Mouse (Mus musculus) midbrain, embryonic 12.5 days (tissue): Measurements from ENCODE around the gene Cyb561. TPM values are rescaled to one million over a fixed set of nuclear protein-coding genes. Genes with fewer than 3 reads are reported as not detected.

Experiments
- ATAC-seq: fragments of 200-750 bp; cut with Nextera tagmentation; 2 replicates; pipeline ENCODE4 v1.8.0; 2017; ENCODE audit warnings: low read depth, moderate TSS enrichment, moderate library complexity; ENCODE audit not compliant: low FRiP score
- H3K27ac ChIP-seq: fragments of 300-500 bp; sonication (generic); replicated peaks from 2 replicates; pipeline ENCODE4 v1.5.1; 2016; ENCODE audit warnings: mild to moderate bottlenecking
- H3K27me3 ChIP-seq: fragments of 300-500 bp; sonication (generic); 2 replicates; pipeline ENCODE4 v1.6.1; 2016; ENCODE audit warnings: mild to moderate bottlenecking
- H3K36me3 ChIP-seq: fragments of 300-500 bp; sonication (generic); 2 replicates; pipeline ENCODE4 v1.6.1; 2016
- H3K4me1 ChIP-seq: fragments of 300-500 bp; sonication (generic); 2 replicates; pipeline ENCODE4 v1.6.1; 2016
- H3K4me2 ChIP-seq: fragments of 300-500 bp; sonication (generic); replicated peaks from 2 replicates; pipeline ENCODE4 v1.6.1; 2016; ENCODE audit warnings: mild to moderate bottlenecking, moderate library complexity
- H3K4me3 ChIP-seq: fragments of 300-500 bp; sonication (generic); 2 replicates; pipeline ENCODE4 v1.5.1; 2016; ENCODE audit warnings: mild to moderate bottlenecking
- H3K9ac ChIP-seq: fragments of 300-500 bp; sonication (generic); replicated peaks from 2 replicates; pipeline ENCODE4 v1.6.1; 2016; ENCODE audit warnings: mild to moderate bottlenecking, moderate library complexity
- H3K9me3 ChIP-seq: fragments of 300-500 bp; sonication (generic); 2 replicates; pipeline ENCODE4 v1.6.1; 2016; ENCODE audit warnings: mild to moderate bottlenecking
- WGBS: fragments of 180-500 bp; shearing (Covaris S2); methylation state at CpG from one replicate; pipeline ENCODE4 v1.1.7; 2016; 5-methylcytosine and 5-hydroxymethylcytosine counted together
- polyA plus RNA-seq: library from polyadenylated mRNA; unstranded; fragments of >200 nt; fragmentation: Nextera tagmentation; extraction: Ambion mirVana; gene quantifications from 2 replicates; pipeline ENCODE4 v1.2.1, GENCODE M21; 2016

Cyb561 gene
- polyA plus RNA-seq, 1 experiment from 2014 or later: 13.2 TPM

- Histone ChIP-seq H3K9ac (0 out of 2 replicates have a peak overlapping the region, but pooled peaks have one; percentile 7), H3K4me1 (peaks cover 6% of the 10 kb centered on the region; the same call in 1 of the 2 replicates), H3K4me3 (no peak overlapping the region), H3K9me3 (no peaks in the 10 kb centered on the region), H3K27ac (peak overlapping the region; percentile 52; the same call in 1 of the 2 replicates), H3K27me3 (peaks cover 15% of the 10 kb centered on the region; the same call in 1 of the 2 replicates), H3K4me2 (no peak overlapping the region), H3K36me3 (no peaks in the 10 kb centered on the region)
- ATAC-seq: no peak; the same call in 1 of the 2 replicates
- 37% methylated on average over 6 of the region's 6 CpGs for WGBS
Measured at GRCm38 (mm10) chr11:105934816-105935215, 18.3 kb downstream of the Cyb561 start.

DNA sequence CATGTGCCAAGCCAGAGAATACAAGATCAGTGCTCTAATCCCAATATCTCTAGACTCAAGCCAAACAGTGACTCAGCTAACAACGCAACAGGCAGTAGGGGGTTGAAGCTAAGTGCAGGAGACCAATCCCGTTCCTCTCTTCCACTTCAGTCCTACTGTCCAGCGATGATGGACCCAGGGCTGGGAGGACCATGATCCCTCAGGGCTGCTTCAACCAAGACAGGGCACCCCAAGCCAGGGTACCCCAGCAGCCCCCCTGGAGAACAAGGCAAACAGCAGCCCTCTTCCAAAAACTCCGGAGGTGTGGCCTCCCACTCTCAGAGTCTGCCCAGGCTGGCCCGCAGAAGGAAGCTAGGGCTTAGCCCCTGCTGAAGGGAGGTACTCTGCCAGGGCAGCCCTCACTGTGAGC is 18.8 kb downstream of the Cyb561 start:
- no peak for ATAC-seq
- Histone ChIP-seq H3K27ac (0 out of 2 replicates have a peak overlapping the region, but pooled peaks have one; percentile 52), H3K4me3 (no peak overlapping the region), H3K9me3 (no peaks in the 10 kb centered on the region), H3K9ac (no peak overlapping the region), H3K4me1 (peaks cover 6% of the 10 kb centered on the region; the same call in 1 of the 2 replicates), H3K27me3 (peaks cover 10% of the 10 kb centered on the region; the same call in 1 of the 2 replicates), H3K36me3 (no peaks in the 10 kb centered on the region), H3K4me2 (no peak overlapping the region)
- WGBS: 70% methylated on average over 5 of the region's 5 CpGs

DNA sequence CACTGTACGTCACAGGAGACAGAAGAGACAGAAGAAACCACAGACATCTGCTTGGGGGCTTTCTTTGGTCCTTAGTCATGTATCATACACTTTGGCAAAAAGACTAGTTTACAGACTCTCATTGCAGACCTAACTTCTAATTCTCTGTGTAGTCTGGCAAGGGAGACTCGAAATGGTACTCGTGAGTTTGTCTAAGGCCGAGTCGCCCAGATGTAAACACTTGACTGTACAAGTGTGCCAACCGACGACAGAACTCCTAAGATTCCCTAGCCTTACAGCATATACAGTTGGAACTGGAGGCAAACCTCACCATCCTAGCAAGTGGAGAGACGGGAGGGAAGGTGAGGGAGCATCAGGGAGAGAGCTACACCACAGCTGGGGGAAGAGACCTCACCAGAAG is 19.4 kb downstream of the Cyb561 start:
- no peak overlapping the region for H3K9ac ChIP-seq
- WGBS: 88% methylated on average over 8 of the region's 8 CpGs
- H3K36me3 ChIP-seq: no peaks in the 10 kb centered on the region
- H3K27me3 ChIP-seq: 0 out of 2 replicates have a peak, but pooled peaks cover 10% of the 10 kb centered on the region
- no peak overlapping the region for H3K27ac ChIP-seq
- no peaks in the 10 kb centered on the region for H3K9me3 ChIP-seq
- H3K4me2 ChIP-seq: no peak overlapping the region
- ATAC-seq: no peak
- peaks cover 6% of the 10 kb centered on the region; the same call in 1 of the 2 replicates for H3K4me1 ChIP-seq
- H3K4me3 ChIP-seq: no peak overlapping the region

DNA sequence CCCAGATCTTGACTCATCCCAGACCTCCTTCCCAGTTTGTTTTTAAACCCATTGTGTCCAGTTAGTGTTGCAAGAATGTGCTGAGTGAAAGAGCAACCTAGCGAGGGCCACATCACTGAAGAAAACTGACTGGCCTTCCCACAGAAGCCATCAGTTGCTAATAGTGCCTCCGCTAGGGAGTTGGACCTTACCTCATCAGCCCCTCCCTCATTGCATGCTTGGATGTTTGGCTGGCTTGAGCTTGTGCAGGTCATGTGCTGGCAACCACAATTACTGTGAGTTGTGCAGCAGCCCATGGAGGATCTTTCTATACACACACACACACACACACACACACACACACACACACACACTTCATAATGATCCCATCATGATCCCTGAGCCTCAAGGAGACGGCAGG is 21.8 kb downstream of the Cyb561 start:
- H3K4me2 ChIP-seq: no peak overlapping the region
- no peaks in the 10 kb centered on the region for H3K9me3 ChIP-seq
- no peak overlapping the region for H3K9ac ChIP-seq
- no peak overlapping the region for H3K4me3 ChIP-seq
- H3K4me1 ChIP-seq: peaks cover 13% of the 10 kb centered on the region; the same call in 1 of the 2 replicates
- 0 out of 2 replicates have a peak, but pooled peaks cover 6% of the 10 kb centered on the region for H3K27me3 ChIP-seq
- H3K36me3 ChIP-seq: no peaks in the 10 kb centered on the region
- ATAC-seq: no peak
- H3K27ac ChIP-seq: no peak overlapping the region
- 82% methylated on average over 3 of the region's 3 CpGs for WGBS

DNA sequence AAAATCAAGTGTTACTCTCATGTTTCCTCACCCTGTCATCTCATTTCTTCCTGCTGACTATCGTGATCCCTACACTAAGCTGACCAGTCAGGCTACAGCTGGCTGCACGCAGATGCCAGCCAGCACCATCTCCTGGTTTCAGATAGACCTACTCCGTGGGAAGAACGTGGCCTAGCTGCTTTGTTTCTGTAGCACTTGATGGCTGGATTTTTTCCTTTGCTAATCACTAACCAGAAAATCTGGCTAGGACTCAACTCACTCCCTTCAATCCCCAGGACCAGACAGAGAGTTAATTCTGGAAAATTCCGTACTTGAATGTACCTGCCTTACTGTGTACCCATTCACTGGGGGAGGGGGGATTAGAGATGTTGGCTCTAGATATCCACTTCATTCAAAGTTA is 25.0 kb downstream of the Cyb561 start:
- peaks cover 3% of the 10 kb centered on the region; the same call in 1 of the 2 replicates for H3K36me3 ChIP-seq
- WGBS: 62% methylated on average over 5 of the region's 5 CpGs
- no peak overlapping the region for H3K9ac ChIP-seq
- H3K4me3 ChIP-seq: no peak overlapping the region
- no peak overlapping the region for H3K27ac ChIP-seq
- H3K4me2 ChIP-seq: no peak overlapping the region
- H3K27me3 ChIP-seq: no peaks in the 10 kb centered on the region
- ATAC-seq: no peak
- H3K9me3 ChIP-seq: no peaks in the 10 kb centered on the region
- peaks cover 6% of the 10 kb centered on the region; the same call in 1 of the 2 replicates for H3K4me1 ChIP-seq

DNA sequence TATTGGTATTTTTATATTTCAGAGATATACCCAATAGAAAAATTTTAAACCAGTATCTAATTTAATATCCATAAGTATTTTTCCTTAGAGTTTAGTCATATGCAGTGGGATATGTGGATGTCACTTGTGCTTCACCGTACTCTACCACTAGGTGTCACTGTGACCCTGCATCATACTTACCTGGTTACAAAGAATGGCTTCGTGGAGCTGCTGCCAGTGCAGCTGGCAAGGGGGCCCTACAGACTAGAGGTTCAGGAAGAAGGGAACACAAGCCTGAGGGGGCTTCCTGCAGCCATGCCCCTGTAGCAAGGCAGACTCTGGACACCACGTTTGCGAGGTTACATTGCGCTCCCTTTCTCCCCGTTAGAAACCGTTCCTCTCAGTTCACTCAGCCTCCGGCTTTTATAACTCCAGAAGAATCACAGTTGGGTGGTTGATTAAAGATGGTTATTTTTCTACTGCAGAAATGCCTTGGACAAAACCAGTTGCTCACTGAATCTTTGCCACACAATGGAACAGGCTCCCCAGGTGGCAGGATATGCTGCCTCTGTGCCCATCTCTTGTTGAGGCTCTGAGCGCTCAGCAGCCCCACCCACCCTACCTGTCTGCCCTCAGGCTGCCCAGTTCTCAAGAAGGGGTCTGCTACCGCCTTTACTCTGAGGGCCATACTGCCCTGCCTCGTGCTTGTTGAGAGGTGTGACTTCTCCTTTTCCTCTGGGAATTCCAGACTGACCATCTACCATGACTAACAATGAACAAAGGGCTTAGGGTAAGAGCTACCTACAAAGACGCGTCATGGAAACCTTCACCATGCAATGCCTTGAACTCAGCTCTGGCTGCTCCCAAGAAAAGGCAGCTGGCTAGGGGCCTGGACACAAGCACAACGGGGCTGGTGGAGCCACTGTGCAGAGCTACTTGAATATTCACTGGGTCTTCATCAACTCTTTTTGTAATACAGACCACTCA is 25.8 kb downstream of the Cyb561 start:
- H3K4me2 ChIP-seq: no peak overlapping the region
- 54% methylated on average over 14 of the region's 14 CpGs for WGBS
- H3K36me3 ChIP-seq: peaks cover 11% of the 10 kb centered on the region
- ATAC-seq: peak; percentile 68
- H3K4me1 ChIP-seq: peaks cover 6% of the 10 kb centered on the region; the same call in 1 of the 2 replicates
- no peaks in the 10 kb centered on the region for H3K9me3 ChIP-seq
- H3K9ac ChIP-seq: no peak overlapping the region
- H3K27me3 ChIP-seq: no peaks in the 10 kb centered on the region
- H3K4me3 ChIP-seq: no peak overlapping the region
- H3K27ac ChIP-seq: no peak overlapping the region

- H3K4me1 ChIP-seq: peaks cover 6% of the 10 kb centered on the region; the same call in 1 of the 2 replicates
- peaks cover 33% of the 10 kb centered on the region for H3K36me3 ChIP-seq
- H3K27me3 ChIP-seq: no peaks in the 10 kb centered on the region
- H3K4me3 ChIP-seq: no peak overlapping the region
- no peak overlapping the region for H3K9ac ChIP-seq
- ATAC-seq: no peak
- H3K4me2 ChIP-seq: no peak overlapping the region
- WGBS: 92% methylated on average over 20 of the region's 20 CpGs
- H3K9me3 ChIP-seq: no peaks in the 10 kb centered on the region
- no peak overlapping the region for H3K27ac ChIP-seq
Measured at GRCm38 (mm10) chr11:105922769-105923663, 30.1 kb downstream of the Cyb561 start.

GRCm38 (mm10) chr11:105921275-105921674 is 31.9 kb downstream of the Cyb561 start:
- H3K9ac ChIP-seq: no peak overlapping the region
- no peak for ATAC-seq
- no peaks in the 10 kb centered on the region for H3K27me3 ChIP-seq
- no peak overlapping the region for H3K4me3 ChIP-seq
- no peaks in the 10 kb centered on the region for H3K4me1 ChIP-seq
- WGBS: 89% methylated on average over 5 of the region's 5 CpGs
- peaks cover 39% of the 10 kb centered on the region for H3K36me3 ChIP-seq
- no peaks in the 10 kb centered on the region for H3K9me3 ChIP-seq
- H3K27ac ChIP-seq: no peak overlapping the region
- H3K4me2 ChIP-seq: no peak overlapping the region

GRCm38 (mm10) chr11:105920836-105921235 is 32.3 kb downstream of the Cyb561 start:
- no peak for ATAC-seq
- Histone ChIP-seq H3K27me3 (no peaks in the 10 kb centered on the region), H3K9ac (no peak overlapping the region), H3K4me3 (no peak overlapping the region), H3K9me3 (no peaks in the 10 kb centered on the region), H3K27ac (no peak overlapping the region), H3K4me2 (no peak overlapping the region), H3K36me3 (peaks cover 42% of the 10 kb centered on the region), H3K4me1 (no peaks in the 10 kb centered on the region)
- WGBS: 90% methylated on average over 2 of the region's 2 CpGs

GRCm38 (mm10) chr11:105920098-105920785 is 32.9 kb downstream of the Cyb561 start:
- H3K36me3 ChIP-seq: peaks cover 42% of the 10 kb centered on the region
- H3K9me3 ChIP-seq: no peaks in the 10 kb centered on the region
- H3K4me3 ChIP-seq: no peak overlapping the region
- ATAC-seq: no peak
- H3K9ac ChIP-seq: no peak overlapping the region
- no peak overlapping the region for H3K27ac ChIP-seq
- H3K27me3 ChIP-seq: no peaks in the 10 kb centered on the region
- no peak overlapping the region for H3K4me2 ChIP-seq
- 80% methylated on average over 3 of the region's 3 CpGs for WGBS
- H3K4me1 ChIP-seq: no peaks in the 10 kb centered on the region

GRCm38 (mm10) chr11:105913580-105913979 is 39.6 kb downstream of the Cyb561 start:
- H3K9me3 ChIP-seq: no peaks in the 10 kb centered on the region
- H3K9ac ChIP-seq: no peak overlapping the region
- H3K27ac ChIP-seq: no peak overlapping the region
- peaks cover 22% of the 10 kb centered on the region for H3K36me3 ChIP-seq
- no peaks in the 10 kb centered on the region for H3K27me3 ChIP-seq
- WGBS: 49% methylated on average over 5 of the region's 5 CpGs
- H3K4me3 ChIP-seq: no peak overlapping the region
- H3K4me2 ChIP-seq: no peak overlapping the region
- ATAC-seq: no peak
- no peaks in the 10 kb centered on the region for H3K4me1 ChIP-seq
